Mouse (Mus musculus) spleen, embryonic (tissue): ENCODE data around the gene Lonrf2.

Source experiments
- CTCF ChIA-PET: fragments of 350-600 bp; sonication (Branson Sonifier 250); formaldehyde crosslinking; loops from one replicate; lab custom pipeline; 2022; lab: Charles Lee

The Lonrf2 gene

DNA sequence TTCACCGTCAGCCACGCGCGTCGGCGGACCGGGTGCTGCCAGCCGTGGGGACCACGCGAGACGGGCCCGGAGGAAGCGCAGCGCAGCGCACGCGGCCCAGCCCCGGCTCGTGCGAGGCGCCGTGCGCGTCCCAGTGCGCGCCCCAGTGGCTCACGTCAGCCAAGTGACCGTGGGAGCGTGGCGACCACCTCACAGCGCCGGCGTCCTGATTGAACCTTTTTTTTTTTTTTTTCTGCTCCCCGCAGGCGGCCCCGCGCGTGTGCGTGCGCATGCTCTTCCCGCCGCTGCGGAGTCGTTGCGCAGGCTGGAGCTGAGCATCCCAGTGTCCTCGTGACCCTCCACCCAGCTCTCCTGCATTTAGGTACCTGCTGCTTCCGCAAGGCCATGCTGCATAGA, at the start of gene Lonrf2:
Lonrf2 (minus strand) TSS at position 235 of the 396 bp plus-strand sequence.
- CTCF ChIA-PET, result no interaction called here

- CTCF ChIA-PET, result interaction anchor here (0.8 kb wide), 1 partner anchor 113 kb away, joined by 13 read pairs; no protein-coding TSS in a partner anchor
Observed at GRCm38 (mm10) chr1:38885956-38886355, 49.4 kb upstream of the Lonrf2 start.

GRCm38 (mm10) chr1:38883766-38884165, 47.3 kb upstream of the Lonrf2 start:
- CTCF ChIA-PET, result no interaction called here

- CTCF ChIA-PET, result no interaction called here
Observed at GRCm38 (mm10) chr1:38882746-38883145, 46.2 kb upstream of the Lonrf2 start.

- CTCF ChIA-PET, result interaction anchor here (0.6 kb wide), 1 partner anchor 671 kb away, joined by 4 read pairs; no protein-coding TSS in a partner anchor
Observed at GRCm38 (mm10) chr1:38881366-38881765, 44.9 kb upstream of the Lonrf2 start.

GRCm38 (mm10) chr1:38876671-38877382, 40.3 kb upstream of the Lonrf2 start:
- CTCF ChIA-PET, result no interaction called here

GRCm38 (mm10) chr1:38873911-38874310, 37.4 kb upstream of the Lonrf2 start:
- CTCF ChIA-PET, result no interaction called here

DNA sequence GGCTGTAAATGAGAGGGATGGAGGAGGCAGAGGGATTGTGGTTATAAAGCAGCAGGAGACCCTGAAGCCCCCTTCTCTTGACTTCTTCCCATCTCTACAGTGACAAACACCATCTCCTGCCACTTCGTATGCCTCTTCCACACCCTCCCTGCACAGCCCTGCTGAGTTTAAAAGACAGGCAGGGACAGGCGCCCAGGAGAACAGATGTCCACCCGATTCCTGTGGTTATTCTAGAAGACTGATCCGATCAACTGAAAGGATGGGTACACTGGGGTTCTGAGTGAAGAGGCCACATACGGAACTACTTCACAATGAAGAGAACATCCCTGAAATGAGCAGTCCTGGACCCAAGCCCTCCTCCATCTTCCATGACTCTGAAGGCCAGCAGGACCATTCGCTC, 35.3 kb upstream of the Lonrf2 start:
- CTCF ChIA-PET, result no interaction called here

GRCm38 (mm10) chr1:38869398-38870195, 33.1 kb upstream of the Lonrf2 start:
- CTCF ChIA-PET, result no interaction called here

DNA sequence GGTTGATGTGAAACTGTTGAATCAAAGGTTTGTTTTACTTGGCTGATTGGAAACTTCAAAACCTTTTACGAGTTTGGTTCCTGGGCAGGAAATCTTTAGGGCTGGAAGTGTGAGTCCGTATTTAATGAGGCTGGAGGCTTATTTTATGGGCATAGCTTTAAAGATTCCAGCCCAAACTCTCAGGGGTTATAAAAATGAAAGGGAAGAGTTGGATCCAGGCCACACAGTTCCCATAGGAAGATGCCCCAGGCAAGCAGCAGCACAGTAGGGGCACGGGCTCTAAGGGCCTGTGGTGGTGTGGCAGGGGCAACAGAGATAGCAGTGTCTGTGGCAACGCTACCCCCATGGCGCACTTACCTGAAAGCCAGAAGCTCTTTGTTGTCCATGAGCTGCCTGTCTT, 29.7 kb upstream of the Lonrf2 start:
- CTCF ChIA-PET, result no interaction called here

DNA sequence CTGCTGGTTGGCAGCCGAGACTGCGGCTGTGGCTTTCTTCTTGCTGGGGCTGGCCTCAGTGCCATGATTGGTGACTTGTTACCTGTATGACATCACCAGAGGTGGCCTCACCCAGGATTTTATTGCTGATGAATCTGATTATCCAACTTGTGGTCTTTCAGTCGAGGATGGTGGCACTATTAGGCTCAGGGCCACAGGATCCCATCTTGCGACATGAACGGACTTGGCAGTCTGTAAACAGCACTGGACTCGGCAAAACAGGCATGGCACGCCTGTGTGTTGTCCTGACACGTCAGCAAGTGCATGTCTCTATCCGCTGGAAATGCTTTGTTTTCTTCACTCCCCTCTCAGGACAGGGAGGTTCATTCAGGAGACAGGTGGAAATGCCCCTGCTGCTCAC, 27.8 kb upstream of the Lonrf2 start:
- CTCF ChIA-PET, result interaction anchor here (1.5 kb wide), 1 partner anchor 8 kb away, joined by 3 read pairs; no protein-coding TSS in a partner anchor

- CTCF ChIA-PET, result interaction anchor here (0.6 kb wide), 1 partner anchor 317 kb away, joined by 7 read pairs; no protein-coding TSS in a partner anchor
Observed at GRCm38 (mm10) chr1:38862213-38862612, 25.7 kb upstream of the Lonrf2 start.

DNA sequence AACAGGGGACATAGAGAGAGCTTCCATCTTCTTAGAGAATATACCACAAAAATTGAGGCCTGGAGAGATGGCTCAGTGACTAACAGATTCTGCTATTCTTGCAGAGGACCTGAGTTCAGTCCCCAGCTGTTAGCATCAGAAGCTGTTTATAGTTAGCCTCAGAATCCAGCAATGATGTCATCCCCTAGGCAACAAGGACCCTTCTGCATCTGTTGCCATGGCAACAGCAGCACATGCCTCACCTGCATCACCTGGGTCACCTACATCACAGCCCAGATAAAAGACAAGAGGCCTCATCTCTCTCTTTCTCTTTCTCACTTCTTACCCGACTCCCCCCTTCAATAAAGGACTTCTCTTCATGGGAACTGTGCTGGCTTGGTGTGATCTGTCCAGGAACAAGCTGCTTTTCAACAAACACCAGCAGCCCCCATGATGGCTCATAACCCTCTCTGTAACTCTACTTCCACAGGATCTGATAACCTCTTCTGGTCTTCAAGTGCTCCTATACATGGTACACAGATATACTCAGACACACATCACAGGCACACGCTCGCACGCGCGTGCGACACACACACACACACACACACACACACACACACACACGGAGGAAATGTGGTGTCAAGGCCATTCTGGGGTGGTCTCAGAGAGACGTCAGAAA, 24.5 kb upstream of the Lonrf2 start:
- CTCF ChIA-PET, result no interaction called here

DNA sequence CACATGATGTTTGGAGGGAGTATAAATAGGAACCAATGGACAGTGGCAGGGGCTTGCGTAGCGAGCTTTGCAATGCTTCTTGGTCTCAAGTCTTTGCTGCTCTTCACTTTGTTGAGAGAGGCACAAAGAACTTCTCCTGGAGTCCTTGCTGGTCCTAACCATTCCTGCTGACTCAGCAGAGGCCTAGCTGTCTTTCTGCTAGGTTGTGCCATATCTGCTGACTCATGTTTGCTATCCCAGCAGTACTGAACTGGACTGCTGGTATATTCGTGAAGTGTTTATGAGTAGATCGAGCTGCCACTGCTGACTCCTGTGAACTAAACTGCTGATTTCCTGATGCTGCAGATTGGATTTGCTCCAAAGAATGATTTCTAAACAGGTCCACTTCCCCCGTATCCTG, 23.7 kb upstream of the Lonrf2 start:
- CTCF ChIA-PET, result no interaction called here

DNA sequence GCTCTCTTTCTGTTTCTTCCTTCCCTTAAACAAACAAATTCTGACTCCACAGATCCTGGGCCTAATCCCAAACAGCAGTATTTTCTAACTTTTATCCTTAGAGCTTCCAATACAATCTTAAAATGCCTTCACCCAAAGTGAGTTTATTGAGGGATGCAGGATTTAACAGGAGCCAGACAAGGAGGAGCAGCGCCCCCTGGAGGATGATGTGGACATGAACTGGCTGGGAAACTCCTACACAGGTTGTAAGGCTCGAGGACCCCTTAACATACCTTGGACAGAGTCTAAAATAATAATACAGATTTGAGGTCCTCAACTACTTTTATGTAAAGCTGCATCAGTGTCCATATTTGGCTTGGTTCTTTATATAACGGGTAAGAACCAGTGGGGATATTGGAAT, 19.7 kb upstream of the Lonrf2 start:
- CTCF ChIA-PET, result interaction anchor here (1.2 to 1.6 kb wide), 2 partner anchors 9 to 58 kb away, joined by 3 read pairs; no protein-coding TSS in a partner anchor

- CTCF ChIA-PET, result no interaction called here
Observed at GRCm38 (mm10) chr1:38852250-38852649, 15.7 kb upstream of the Lonrf2 start.

- CTCF ChIA-PET, result no interaction called here
Observed at GRCm38 (mm10) chr1:38850650-38851049, 14.1 kb upstream of the Lonrf2 start.

DNA sequence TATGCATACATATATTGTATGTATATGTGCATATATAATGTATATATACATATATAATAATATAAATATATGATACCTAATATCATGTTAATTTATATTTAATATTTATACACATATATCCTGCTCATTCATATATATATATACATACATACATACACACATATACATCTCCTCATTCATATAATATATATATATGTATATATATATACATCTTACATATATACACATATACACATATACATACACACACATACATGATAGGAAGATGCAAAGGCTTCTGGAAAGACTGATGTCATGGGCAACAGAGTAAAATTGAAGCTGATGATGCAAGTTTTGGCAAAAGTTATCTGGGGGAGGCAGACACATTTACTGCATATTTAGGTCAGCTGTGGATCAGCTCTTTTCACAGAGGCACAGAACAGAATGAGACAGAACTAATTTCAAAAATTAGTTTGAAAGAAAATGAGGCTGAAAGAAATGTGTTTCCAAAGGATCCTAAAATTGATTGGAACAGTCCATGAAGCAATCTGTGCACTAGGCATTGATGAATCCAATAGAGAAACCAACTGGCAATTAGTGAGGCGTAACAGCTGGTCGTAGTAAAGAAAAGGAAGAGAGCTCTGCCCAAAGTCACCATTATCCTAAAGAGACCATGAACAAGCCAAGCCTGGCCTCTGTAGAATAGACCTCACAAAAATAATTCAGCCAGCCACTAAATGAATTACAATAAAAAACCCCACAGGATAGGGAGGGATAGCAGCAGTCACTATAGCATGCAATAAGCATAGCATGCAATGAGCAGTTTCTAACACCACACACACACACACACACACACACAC, 12.2 kb upstream of the Lonrf2 start:
- CTCF ChIA-PET, result no interaction called here

- CTCF ChIA-PET, result no interaction called here
Observed at GRCm38 (mm10) chr1:38847975-38848374, 11.5 kb upstream of the Lonrf2 start.

DNA sequence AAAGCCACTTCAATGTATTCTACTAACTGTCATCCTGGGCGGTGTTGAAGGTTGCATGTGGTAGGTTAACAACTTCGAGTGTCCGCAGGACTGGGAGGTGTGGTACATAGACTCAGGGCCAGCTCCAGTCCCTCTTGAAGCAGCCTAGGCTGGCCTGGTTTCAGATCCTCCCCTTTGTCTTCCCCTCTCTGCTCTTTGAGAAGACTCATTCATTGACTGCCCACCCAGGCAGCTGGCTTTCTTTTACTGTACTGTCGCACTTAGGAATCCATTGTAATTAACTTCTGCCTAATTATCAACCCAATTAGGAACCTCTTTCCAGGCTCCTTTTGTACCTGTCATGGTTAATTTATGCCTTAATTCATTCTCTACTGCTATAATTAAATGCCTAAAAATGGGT, 6.8 kb upstream of the Lonrf2 start:
- CTCF ChIA-PET, result no interaction called here

- CTCF ChIA-PET, result no interaction called here
Observed at GRCm38 (mm10) chr1:38842861-38843260, 6.3 kb upstream of the Lonrf2 start.
